Mouse (Mus musculus) myocyte (in vitro differentiated cells): ENCODE measurements around the gene Obsl1. TPM values are rescaled to one million over a fixed set of nuclear protein-coding genes. Genes with fewer than 3 reads are reported as not detected.

ENCODE experiments used
- H3K27me3 ChIP-seq: one replicate; pipeline ENCODE4 v1.6.1; 2011; ENCODE audit not compliant: control insufficient read depth, insufficient read depth, insufficient read length
- H3K36me3 ChIP-seq: one replicate; pipeline ENCODE4 v1.6.1; 2011; ENCODE audit not compliant: control insufficient read depth, insufficient read depth
- H3K4me2 ChIP-seq: one replicate; pipeline ENCODE4 v1.6.1; 2011; ENCODE audit warnings: low read depth, control low read depth
- H3K4me3 ChIP-seq: one replicate; pipeline ENCODE4 v1.5.1; 2011; ENCODE audit warnings: mild to moderate bottlenecking, control low read depth, moderate library complexity
- H3K79me2 ChIP-seq: one replicate; pipeline ENCODE4 v1.6.1; 2011; ENCODE audit not compliant: control insufficient read depth, insufficient read depth
- H3ac ChIP-seq: one replicate; pipeline ENCODE4 v1.6.1; 2011; ENCODE audit not compliant: control insufficient read depth, insufficient read length
- CEBPB ChIP-seq: IDR thresholded peaks from 2 replicates; pipeline ENCODE4 v1.6.1; 2011; ENCODE audit warnings: mild to moderate bottlenecking, moderate library complexity; ENCODE audit not compliant: poor library complexity, insufficient read depth, severe bottlenecking
- E2F4 ChIP-seq: IDR thresholded peaks from one replicate; pipeline ENCODE4 v1.6.1; 2011; ENCODE audit warnings: mild to moderate bottlenecking, control low read depth, moderate library complexity; ENCODE audit not compliant: insufficient read depth
- MAX ChIP-seq: IDR thresholded peaks from one replicate; pipeline ENCODE4 v1.6.1; 2011; ENCODE audit warnings: low read depth, mild to moderate bottlenecking, control low read depth
- MYOD1 ChIP-seq, 3 experiments: IDR thresholded peaks; one replicate each; pipeline ENCODE4 v1.6.1; 2011; ENCODE audit warnings: control low read depth in 2 of 3, low read depth in 2 of 3, mild to moderate bottlenecking in 2 of 3, moderate library complexity in 1 of 3; ENCODE audit not compliant: insufficient read length in 2 of 3, control insufficient read depth in 1 of 3
- MYOG ChIP-seq, 3 experiments: IDR thresholded peaks; one replicate each; pipeline ENCODE4 v1.6.1; 2011; ENCODE audit warnings: control low read depth in 2 of 3, low read depth in 2 of 3, mild to moderate bottlenecking in 2 of 3; ENCODE audit not compliant: insufficient read length in 2 of 3, control insufficient read depth in 1 of 3, insufficient read depth in 1 of 3
- POLR2A ChIP-seq: IDR thresholded peaks from one replicate; pipeline ENCODE4 v1.6.1; 2011; ENCODE audit warnings: low read depth, mild to moderate bottlenecking, control low read depth, moderate library complexity; ENCODE audit not compliant: insufficient read length
- POLR2AphosphoS2 ChIP-seq: IDR thresholded peaks from one replicate; pipeline ENCODE4 v1.6.1; 2011; ENCODE audit warnings: low read depth, control low read depth; ENCODE audit not compliant: insufficient read length
- REST ChIP-seq: IDR thresholded peaks from one replicate; pipeline ENCODE4 v1.6.1; 2011; ENCODE audit warnings: mild to moderate bottlenecking, control low read depth, moderate library complexity; ENCODE audit not compliant: insufficient read depth, insufficient read length
- SRF ChIP-seq: IDR thresholded peaks from one replicate; pipeline ENCODE4 v1.6.1; 2011; ENCODE audit warnings: low read depth; ENCODE audit not compliant: control insufficient read depth, insufficient read length
- TCF12 ChIP-seq: IDR thresholded peaks from one replicate; pipeline ENCODE4 v1.6.1; 2011; ENCODE audit warnings: mild to moderate bottlenecking, control low read depth; ENCODE audit not compliant: poor library complexity, insufficient read depth, severe bottlenecking
- TCF3 ChIP-seq: IDR thresholded peaks from one replicate; pipeline ENCODE4 v1.6.1; 2011; ENCODE audit warnings: low read depth, control low read depth; ENCODE audit not compliant: insufficient read length
- USF1 ChIP-seq: IDR thresholded peaks from one replicate; pipeline ENCODE4 v1.6.1; 2011; ENCODE audit warnings: low read depth, mild to moderate bottlenecking, control low read depth, moderate library complexity
- polyA plus RNA-seq: library from polyadenylated mRNA; unstranded; fragments of >200 nt; fragmentation: generic; extraction: Trizol; gene quantifications from one replicate; pipeline ENCODE4 v1.2.1, GENCODE M21; 2012; ENCODE audit warnings: missing spikeins

Obsl1 gene
- polyA plus RNA-seq, 1 experiment: 148 TPM

DNA sequence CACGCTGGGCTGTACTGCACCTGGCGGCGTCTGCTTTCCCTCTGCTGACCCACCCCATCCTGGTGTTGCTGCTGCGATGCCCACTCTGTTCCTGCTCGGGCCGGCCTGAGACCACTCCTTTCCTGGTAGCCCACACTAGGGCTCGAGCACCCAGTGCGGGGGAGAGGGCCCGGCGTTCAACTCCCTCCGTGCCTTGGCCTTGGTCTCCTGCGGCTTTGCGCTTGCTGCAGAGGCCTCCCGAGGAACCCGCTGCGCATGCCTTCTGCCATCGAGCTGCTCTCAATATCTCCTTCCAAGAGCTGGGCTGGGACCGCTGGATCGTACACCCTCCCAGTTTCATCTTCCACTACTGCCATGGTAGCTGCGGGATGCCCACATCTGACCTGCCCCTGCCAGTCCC lies 3.3 kb upstream of the Obsl1 start:
- Histone ChIP-seq H3K27me3 (peaks cover 5% of the 10 kb centered on the region), H3ac (no peak overlapping the region), H3K4me2 (no peak overlapping the region), H3K36me3 (no peaks in the 10 kb centered on the region), H3K79me2 (no peaks in the 10 kb centered on the region), H3K4me3 (no peak overlapping the region)
- TF ChIP-seq USF1: no peak
- TF ChIP-seq SRF: no peak
- no peak for TF ChIP-seq POLR2AphosphoS2
- TF ChIP-seq POLR2A: no peak

DNA sequence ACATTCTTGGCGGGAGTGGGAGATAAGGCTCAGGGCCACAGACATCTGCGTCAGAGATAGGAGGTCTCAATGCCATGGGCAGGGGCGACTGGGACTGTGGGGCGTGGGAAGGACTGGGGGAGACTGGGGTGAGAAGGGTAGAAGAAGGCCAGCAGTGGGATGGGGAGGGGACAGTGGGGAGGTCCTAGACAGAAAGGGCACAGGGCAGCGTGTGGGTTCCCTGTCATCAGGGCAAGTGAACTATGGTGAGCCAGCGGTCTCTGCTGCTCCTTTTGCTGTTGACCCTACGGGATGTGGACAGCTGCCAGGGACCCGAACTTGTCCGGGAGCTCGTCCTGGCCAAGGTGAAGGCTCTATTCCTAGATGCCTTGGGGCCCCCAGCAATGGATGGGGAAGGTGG lies 754 bp upstream of the Obsl1 start, which contains the start of gene Inha:
Inha (plus strand) TSS at position 72 of the 400 bp plus-strand sequence.
- H3K79me2 ChIP-seq: no peaks in the 10 kb centered on the region
- no peaks in the 10 kb centered on the region for H3K36me3 ChIP-seq
- H3K4me2 ChIP-seq: peak within 1 kb of the TSS; percentile 76
- TF ChIP-seq TCF3: no peak
- no peak for TF ChIP-seq MAX
- TF ChIP-seq MYOD1 (IDR thresholded peaks at IDR 0.05; ENCODE audit: control insufficient read depth in 1 of 3, insufficient read length in 2 of 3, low read depth in 2 of 3): no peak
- no peak for TF ChIP-seq TCF12
- no peak for TF ChIP-seq USF1
- TF ChIP-seq REST: no peak
- TF ChIP-seq POLR2AphosphoS2: no peak
- TF ChIP-seq POLR2A: no peak
- no peak for TF ChIP-seq E2F4
- TF ChIP-seq SRF: no peak
- TF ChIP-seq MYOG (IDR thresholded peaks at IDR 0.05; ENCODE audit: control insufficient read depth in 1 of 3, insufficient read depth in 1 of 3, insufficient read length in 2 of 3, low read depth in 2 of 3): no peak
- H3ac ChIP-seq: peak within 1 kb of the TSS; percentile 95
- H3K4me3 ChIP-seq: peak within 1 kb of the TSS; percentile 39
- H3K27me3 ChIP-seq: peaks cover 5% of the 10 kb centered on the region

DNA sequence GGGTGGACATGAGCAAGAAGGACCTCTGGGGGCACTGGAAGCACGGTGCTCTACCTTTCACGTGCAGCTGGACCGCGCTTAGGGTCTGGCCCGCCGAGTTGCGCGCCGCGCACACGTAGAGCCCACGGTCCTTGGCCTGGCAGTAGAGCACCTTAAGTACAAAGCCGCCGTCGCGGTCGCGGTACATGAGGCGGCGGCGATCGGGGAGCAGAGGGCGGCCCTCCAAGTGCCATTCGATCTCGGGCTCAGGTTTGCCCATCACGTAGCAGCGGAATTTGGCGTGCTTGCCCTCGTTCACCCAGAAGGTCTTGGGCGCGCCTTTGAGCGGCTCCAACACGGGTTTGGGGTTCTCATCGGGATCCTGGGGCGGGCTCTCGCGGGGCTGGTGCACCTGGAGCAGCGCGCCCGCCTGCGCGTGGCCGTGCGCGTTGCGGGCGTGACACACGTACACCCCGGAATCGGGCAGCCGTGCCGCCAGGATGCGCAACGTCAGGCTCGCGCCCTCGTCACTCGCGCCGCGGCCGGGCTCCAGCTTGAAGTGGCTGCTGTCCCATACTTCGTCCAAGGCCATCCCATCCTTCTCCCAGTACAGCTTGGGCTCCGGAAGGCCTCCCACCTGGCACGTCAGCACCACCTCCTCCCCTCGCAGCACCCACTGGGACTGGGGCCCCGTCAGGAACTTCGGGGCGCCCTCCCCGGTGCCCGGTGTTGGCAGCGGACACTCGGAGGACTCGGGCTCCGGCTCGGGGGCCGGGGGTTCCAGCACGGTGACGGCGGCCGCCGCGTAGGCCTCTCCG lies 895 bp downstream of the Obsl1 start:
- Histone ChIP-seq H3K4me2 (peak overlapping the region; percentile 76), H3K79me2 (no peaks in the 10 kb centered on the region), H3K27me3 (peaks cover 5% of the 10 kb centered on the region), H3K36me3 (no peaks in the 10 kb centered on the region), H3K4me3 (peak overlapping the region; percentile 39), H3ac (peak overlapping the region; percentile 95)
- TF ChIP-seq MYOG (IDR thresholded peaks at IDR 0.05; ENCODE audit: control insufficient read depth in 1 of 3, insufficient read depth in 1 of 3, insufficient read length in 2 of 3, low read depth in 2 of 3) (peak in 1 of 3 experiments; percentile 36), POLR2A (peak; percentile 81), TCF3 (no peak), POLR2AphosphoS2 (peak; percentile 92), MAX (no peak), MYOD1 (IDR thresholded peaks at IDR 0.05; ENCODE audit: control insufficient read depth in 1 of 3, insufficient read length in 2 of 3, low read depth in 2 of 3) (peak in 1 of 3 experiments; percentile 56)

DNA sequence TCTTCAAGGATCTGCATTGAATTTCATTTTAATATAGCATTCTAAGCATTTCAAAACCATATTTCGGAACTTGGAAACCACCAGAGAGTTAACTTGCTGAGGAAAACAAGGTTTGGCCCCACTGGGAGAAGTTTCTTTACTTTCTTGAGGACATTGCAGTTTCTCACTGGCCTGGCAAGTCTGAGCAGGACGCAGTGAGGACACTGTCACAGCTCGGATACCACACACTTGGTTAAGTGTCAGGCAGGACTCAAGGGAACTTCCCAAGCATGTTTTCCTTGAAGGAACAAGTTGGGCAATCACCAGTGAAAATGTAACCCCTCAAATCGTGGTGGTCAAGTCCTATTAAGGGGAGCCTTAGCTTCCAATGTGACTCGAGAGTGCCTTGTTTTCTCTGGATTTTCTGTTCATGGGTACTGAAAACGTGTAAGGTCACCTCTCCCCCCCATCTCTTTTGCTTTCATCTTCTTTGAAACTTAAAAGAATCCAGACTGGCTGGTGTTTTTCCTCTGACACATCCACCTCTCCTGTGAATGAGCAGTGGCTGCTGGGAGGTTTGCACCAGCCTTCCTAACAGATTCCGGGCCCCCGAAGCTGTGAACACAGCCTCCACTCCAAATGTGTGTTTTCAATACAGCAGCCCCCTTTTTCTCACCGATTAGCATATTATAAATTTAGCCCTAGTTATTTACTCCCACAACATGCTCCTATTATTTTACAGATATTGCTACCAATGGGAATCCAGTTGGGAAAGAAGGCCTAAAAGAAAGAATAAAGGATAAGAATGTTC lies 1.8 kb downstream of the Obsl1 start:
- H3K4me3 ChIP-seq: peak overlapping the region; percentile 39
- H3ac ChIP-seq: peak overlapping the region; percentile 95
- peaks cover 4% of the 10 kb centered on the region for H3K36me3 ChIP-seq

DNA sequence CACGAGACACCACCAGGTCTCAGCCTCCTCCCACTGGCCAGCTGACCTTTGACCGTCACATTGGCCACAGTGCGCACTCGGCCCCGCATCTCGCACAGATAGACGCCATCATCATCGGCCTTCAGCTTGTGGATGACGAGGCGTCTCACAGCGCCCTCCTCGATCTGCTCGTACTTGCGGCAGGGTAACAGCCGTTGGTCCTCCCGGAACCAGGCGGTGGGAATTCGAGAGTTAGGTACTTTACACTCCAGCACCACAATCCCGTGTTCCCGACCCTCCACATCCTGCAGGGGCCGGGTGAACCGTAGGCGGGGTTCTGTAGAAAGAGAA lies 2.6 kb downstream of the Obsl1 start:
- Histone ChIP-seq H3K4me3 (no peak overlapping the region), H3K4me2 (peak overlapping the region; percentile 2), H3K27me3 (no peaks in the 10 kb centered on the region), H3ac (no peak overlapping the region), H3K79me2 (no peaks in the 10 kb centered on the region), H3K36me3 (peaks cover 4% of the 10 kb centered on the region)
- TF ChIP-seq POLR2A (peak; percentile 25), E2F4 (no peak)

More for the DNA sequence above, 1.8 kb downstream of the Obsl1 start:
- peaks cover under 1% of the 10 kb centered on the region for H3K27me3 ChIP-seq
- TF ChIP-seq CEBPB (no peak), MYOG (IDR thresholded peaks at IDR 0.05; ENCODE audit: control insufficient read depth in 1 of 3, insufficient read depth in 1 of 3, insufficient read length in 2 of 3, low read depth in 2 of 3) (no peak), USF1 (no peak), REST (no peak), E2F4 (no peak)
- H3K79me2 ChIP-seq: no peaks in the 10 kb centered on the region
- H3K4me2 ChIP-seq: peak overlapping the region; percentile 76
